Mouse (Mus musculus) heart, adult 10 weeks (tissue): ENCODE results near the gene Uncx. TPM values are rescaled to one million over a fixed set of nuclear protein-coding genes. Genes with fewer than 3 reads are reported as not detected.

Experiments
- polyA plus RNA-seq: library from polyadenylated mRNA; stranded (reverse); fragments of 350-450 nt; fragmentation: Illumina TruSeq; extraction: RNeasy Lipid Tissue Mini Kit (QIAGEN cat#74804); gene quantifications from one replicate; pipeline ENCODE4 v1.2.3, GENCODE M21; 2014; ENCODE audit warnings: low read depth, low replicate concordance

Gene Uncx
- polyA plus RNA-seq, result not detected

DNA sequence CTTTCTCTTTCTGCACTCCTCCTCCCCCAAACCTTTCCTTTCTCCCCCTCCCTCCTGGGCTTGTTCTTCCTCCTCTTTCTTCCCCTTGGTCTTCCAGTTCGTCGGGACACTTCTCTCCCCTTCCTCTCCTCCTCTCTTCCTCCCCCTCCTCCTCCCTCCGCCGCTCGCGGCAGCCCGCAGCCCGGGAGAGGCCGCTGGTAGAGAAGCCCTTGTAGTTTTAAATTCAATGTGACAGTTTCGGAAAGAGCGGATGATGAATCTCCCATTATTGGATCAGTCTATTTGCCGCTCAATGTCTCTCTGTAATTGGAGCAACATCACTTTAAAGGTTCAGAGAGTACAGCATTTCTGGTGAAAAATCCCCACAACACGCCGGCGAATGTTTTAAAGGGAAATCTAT is at the start of gene Uncx:
TSS of gene Uncx (plus strand) at position 281 of the 400 bp plus-strand sequence.

Other genes starting within 250 kb of the Uncx start
- gene Adap1, start 217.9 kb upstream of the Uncx start, polyA plus RNA-seq, result 2.5 TPM
- 56.3 TPM for gene Cox19, start 192.1 kb upstream of the Uncx start, polyA plus RNA-seq
- gene Cyp2w1, start 190.9 kb upstream of the Uncx start, polyA plus RNA-seq, result not detected
- 52.5 TPM for gene Gpr146, start 165.8 kb upstream of the Uncx start, polyA plus RNA-seq
- 0.81 TPM for gene C130050O18Rik, start 138.2 kb upstream of the Uncx start, polyA plus RNA-seq
- gene Gper1, start 120.3 kb upstream of the Uncx start, polyA plus RNA-seq, result 1.1 TPM
- 4.2 TPM for gene 3110082I17Rik, start 83.0 kb upstream of the Uncx start, polyA plus RNA-seq
- 13.4 TPM for gene Zfand2a, start 58.9 kb upstream of the Uncx start, polyA plus RNA-seq
- 1.6 TPM for gene Micall2, start 192.8 kb downstream of the Uncx start, polyA plus RNA-seq
- gene Ints1, start 232.2 kb downstream of the Uncx start, polyA plus RNA-seq, result 24.2 TPM
- 30.0 TPM for gene Mafk, start 248.0 kb downstream of the Uncx start, polyA plus RNA-seq